Mouse (Mus musculus) lung, embryonic 14.5 days (tissue): Measurements from ENCODE around the gene Rbm34. TPM values are rescaled to one million over a fixed set of nuclear protein-coding genes. Genes with fewer than 3 reads are reported as not detected.
A peak's percentile ranks its signal among the peaks of the same experiment; 100 is the strongest.

Experiments
- ATAC-seq: fragments of 200-750 bp; cut with Nextera tagmentation; 2 replicates; pipeline ENCODE4 v1.8.0; 2017; ENCODE audit warnings: mild to moderate bottlenecking, moderate TSS enrichment, moderate library complexity; ENCODE audit not compliant: insufficient read depth
- DNase-seq: peaks from one replicate; pipeline ENCODE4 v3.0.0-alpha.2; 2015
- H3K27ac ChIP-seq: fragments of 300-500 bp; sonication (generic); 2 replicates; pipeline ENCODE4 v1.5.1; 2014; ENCODE audit warnings: low read depth, mild to moderate bottlenecking, moderate library complexity
- H3K27me3 ChIP-seq: fragments of 300-500 bp; sonication (generic); 2 replicates; pipeline ENCODE4 v1.6.1; 2014; ENCODE audit warnings: low read length, control low read depth; ENCODE audit not compliant: insufficient read depth
- H3K36me3 ChIP-seq: fragments of 300-500 bp; sonication (generic); 2 replicates; pipeline ENCODE4 v1.6.1; 2014; ENCODE audit warnings: control low read depth; ENCODE audit not compliant: insufficient read depth
- H3K4me1 ChIP-seq: fragments of 300-500 bp; sonication (generic); 2 replicates; pipeline ENCODE4 v1.6.1; 2014; ENCODE audit warnings: antibody characterized with exemption, control low read depth; ENCODE audit not compliant: insufficient read depth
- H3K4me2 ChIP-seq: fragments of 300-500 bp; sonication (generic); 2 replicates; pipeline ENCODE4 v1.6.1; 2014; ENCODE audit warnings: mild to moderate bottlenecking
- H3K4me3 ChIP-seq: fragments of 300-500 bp; sonication (generic); 2 replicates; pipeline ENCODE4 v1.5.1; 2014; ENCODE audit warnings: low read depth, low read length
- H3K9ac ChIP-seq: fragments of 300-500 bp; sonication (generic); 2 replicates; pipeline ENCODE4 v1.6.1; 2014
- H3K9me3 ChIP-seq: fragments of 300-500 bp; sonication (generic); 2 replicates; pipeline ENCODE4 v1.6.1; 2016; ENCODE audit warnings: low read depth, low read length, control low read depth
- CTCF ChIP-seq: IDR thresholded peaks from 2 replicates; pipeline ENCODE4 v1.5.1; 2016; ENCODE audit warnings: antibody characterized with exemption, low read depth
- WGBS: fragments of 180-500 bp; shearing (Covaris S2); extraction: QIAGEN DNeasy Blood & Tissue Kit; methylation state at CpG from one replicate; pipeline ENCODE4 v1.1.7; 2014; 5-methylcytosine and 5-hydroxymethylcytosine counted together
- polyA plus RNA-seq: library from polyadenylated mRNA; unstranded; fragments of >200 nt; fragmentation: Nextera tagmentation; extraction: Ambion mirVana; gene quantifications from 2 replicates; pipeline ENCODE4 v1.2.1, GENCODE M21; 2014

Rbm34 gene
- polyA plus RNA-seq, 1 experiment from 2014 or later, result 26.6 TPM

- no peak overlapping the region for H3K27ac ChIP-seq
- no peaks in the 10 kb centered on the region for H3K27me3 ChIP-seq
- H3K9ac ChIP-seq, result no peak overlapping the region
- TF ChIP-seq CTCF, result no peak
- H3K4me1 ChIP-seq, result no peaks in the 10 kb centered on the region
- H3K4me3 ChIP-seq, result no peak overlapping the region
- peaks cover 71% of the 10 kb centered on the region for H3K36me3 ChIP-seq
- DNase-seq (no peak), ATAC-seq (no peak)
- no peaks in the 10 kb centered on the region for H3K9me3 ChIP-seq
- H3K4me2 ChIP-seq, result no peak overlapping the region
- 95% methylated on average over 3 of the region's 3 CpGs for WGBS
Observed at GRCm38 (mm10) chr8:126961516-126961915, 9.4 kb downstream of the Rbm34 start.

GRCm38 (mm10) chr8:126951900-126952636 is 18.8 kb downstream of the Rbm34 start:
- H3K9ac ChIP-seq, result no peak overlapping the region
- H3K4me1 ChIP-seq, result no peaks in the 10 kb centered on the region
- no peak for ATAC-seq
- WGBS, result 83% methylated on average over 11 of the region's 11 CpGs
- no peaks in the 10 kb centered on the region for H3K27me3 ChIP-seq
- H3K4me3 ChIP-seq, result no peak overlapping the region
- DNase-seq, result no peak
- no peak overlapping the region for H3K27ac ChIP-seq
- peaks cover 79% of the 10 kb centered on the region for H3K36me3 ChIP-seq
- no peaks in the 10 kb centered on the region for H3K9me3 ChIP-seq
- no peak for TF ChIP-seq CTCF
- H3K4me2 ChIP-seq, result no peak overlapping the region

GRCm38 (mm10) chr8:126949527-126949926 is 21.3 kb downstream of the Rbm34 start:
- H3K4me3 ChIP-seq, result no peak overlapping the region
- no peaks in the 10 kb centered on the region for H3K4me1 ChIP-seq
- H3K27ac ChIP-seq, result no peak overlapping the region
- no peak for ATAC-seq
- TF ChIP-seq CTCF, result peak; percentile 24; the same call in 1 of the 2 replicates
- no peaks in the 10 kb centered on the region for H3K9me3 ChIP-seq
- no peak overlapping the region for H3K4me2 ChIP-seq
- H3K36me3 ChIP-seq, result peaks cover 57% of the 10 kb centered on the region
- 70% methylated on average over 2 of the region's 2 CpGs for WGBS
- H3K27me3 ChIP-seq, result no peaks in the 10 kb centered on the region
- H3K9ac ChIP-seq, result no peak overlapping the region
- DNase-seq, result no peak

- DNase-seq (no peak), ATAC-seq (no peak)
- Histone ChIP-seq H3K9ac (no peak overlapping the region), H3K27me3 (no peaks in the 10 kb centered on the region), H3K36me3 (peaks cover 33% of the 10 kb centered on the region), H3K4me3 (no peak overlapping the region), H3K27ac (no peak overlapping the region), H3K4me1 (peaks cover 5% of the 10 kb centered on the region; the same call in 1 of the 2 replicates), H3K4me2 (peak overlapping the region; percentile 69), H3K9me3 (no peaks in the 10 kb centered on the region)
- 74% methylated on average over 7 of the region's 7 CpGs for WGBS
- no peak for TF ChIP-seq CTCF
Observed at GRCm38 (mm10) chr8:126946444-126946843, 24.4 kb downstream of the Rbm34 start.

- DNase-seq (peak; percentile 99), ATAC-seq (peak; percentile 92)
- H3K4me1 ChIP-seq, result peaks cover 5% of the 10 kb centered on the region; the same call in 1 of the 2 replicates
- H3K9me3 ChIP-seq, result no peaks in the 10 kb centered on the region
- H3K27me3 ChIP-seq, result no peaks in the 10 kb centered on the region
- peak within 1 kb of the TSS; percentile 70 for H3K4me2 ChIP-seq
- H3K27ac ChIP-seq, result peak within 1 kb of the TSS; percentile 87
- peak within 1 kb of the TSS; percentile 85 for H3K4me3 ChIP-seq
- no peak for TF ChIP-seq CTCF
- H3K36me3 ChIP-seq, result peaks cover 26% of the 10 kb centered on the region
- peak within 1 kb of the TSS; percentile 93 for H3K9ac ChIP-seq
- WGBS, result under 1% methylated on average over 48 of the region's 48 CpGs
Observed at GRCm38 (mm10) chr8:126945730-126946163, 25.1 kb downstream of the Rbm34 start, which contains the start of gene Tomm20. TSS of gene Tomm20 (minus strand) at chr8:126945844.

GRCm38 (mm10) chr8:126944781-126945691 is 25.8 kb downstream of the Rbm34 start:
- WGBS, result under 1% methylated on average over 46 of the region's 46 CpGs

More at GRCm38 (mm10) chr8:126944781-126945691, 25.8 kb downstream of the Rbm34 start:
- no peak for TF ChIP-seq CTCF
- no peaks in the 10 kb centered on the region for H3K27me3 ChIP-seq
- H3K27ac ChIP-seq, result peak overlapping the region; percentile 87
- DNase-seq (peak; percentile 73), ATAC-seq (peak; percentile 69)
- H3K36me3 ChIP-seq, result peaks cover 21% of the 10 kb centered on the region
- H3K4me1 ChIP-seq, result peaks cover 5% of the 10 kb centered on the region; the same call in 1 of the 2 replicates
- H3K4me3 ChIP-seq, result peak overlapping the region; percentile 85
- peak overlapping the region; percentile 93 for H3K9ac ChIP-seq
- no peaks in the 10 kb centered on the region for H3K9me3 ChIP-seq
- H3K4me2 ChIP-seq, result peak overlapping the region; percentile 70
